In genomic region chr15:36966940-36967339, GRCm38 (mm10) we compare ENCODE assay signal across 8 mouse cellular contexts. TPM values are rescaled to one million over a fixed set of nuclear protein-coding genes. Genes with fewer than 3 reads are reported as not detected.
DNase-seq lines count a peak whose midpoint lies in the region; ATAC-seq and TF ChIP-seq lines count a peak whose summit lies in the region.

No protein-coding gene starts in this region.

- H3K4me2 ChIP-seq in lung, embryonic 14.5 days, result peak overlapping the region; percentile 54
- H3K4me2 ChIP-seq in limb, embryonic 11.5 days (ENCODE audit: low read depth, severe bottlenecking), result peak overlapping the region; percentile 46; the same call in 1 of the 2 replicates
- peak overlapping the region; percentile 11 for H3K4me2 ChIP-seq in stomach, embryonic 14.5 days (replicated peaks; ENCODE audit: low read depth, low read length)

- 33% methylated on average over 7 of the region's 7 CpGs for WGBS in lung, embryonic 14.5 days
- 42% methylated on average over 7 of the region's 7 CpGs for WGBS in limb, embryonic 11.5 days
- WGBS in stomach, embryonic 14.5 days, result 39% methylated on average over 7 of the region's 7 CpGs

- no peak overlapping the region for H3K4me3 ChIP-seq in lung, embryonic 14.5 days (ENCODE audit: low read depth, low read length)
- H3K4me3 ChIP-seq in limb, embryonic 11.5 days (ENCODE audit: low read depth, low read length), result no peak overlapping the region
- no peak overlapping the region for H3K4me3 ChIP-seq in stomach, embryonic 14.5 days (ENCODE audit: low read depth, low read length)

- no peak for TF ChIP-seq CTCF in lung, embryonic 14.5 days (IDR thresholded peaks at IDR 0.05; ENCODE audit: low read depth)

- ATAC-seq in cerebellum, adult (ENCODE audit: insufficient number of reproducible peaks, low FRiP score, low TSS enrichment), result peak; percentile 23
- peak; percentile 30; the same call in 1 of the 2 replicates for ATAC-seq in lung, embryonic 14.5 days (ENCODE audit: insufficient read depth)
- ATAC-seq in limb, embryonic 11.5 days (ENCODE audit: insufficient number of reproducible peaks, low FRiP score, low TSS enrichment, low read depth), result peak; percentile 44
- ATAC-seq in stomach, embryonic 14.5 days (ENCODE audit: insufficient number of reproducible peaks, insufficient read depth, low FRiP score, low read depth), result peak; percentile 18; the same call in 1 of the 2 replicates

- no peak overlapping the region for H3K9ac ChIP-seq in lung, embryonic 14.5 days
- H3K9ac ChIP-seq in limb, embryonic 11.5 days (ENCODE audit: low read length), result 0 out of 2 replicates have a peak overlapping the region, but pooled peaks have one; percentile 13
- H3K9ac ChIP-seq in stomach, embryonic 14.5 days (replicated peaks; ENCODE audit: low read depth, low read length), result no peak overlapping the region

- H3K36me3 ChIP-seq in lung, embryonic 14.5 days (ENCODE audit: insufficient read depth), result no peaks in the 10 kb centered on the region
- no peaks in the 10 kb centered on the region for H3K36me3 ChIP-seq in limb, embryonic 11.5 days (ENCODE audit: control insufficient read depth, insufficient read depth, low read length)
- H3K36me3 ChIP-seq in stomach, embryonic 14.5 days (ENCODE audit: control insufficient read depth, insufficient read depth, low read length), result no peaks in the 10 kb centered on the region

- DNase-seq in cerebellum, postnatal 4 days (ENCODE audit: low spot score in 2 of 2), result no peak
- no peak for DNase-seq in lung, embryonic 14.5 days
- no peak for DNase-seq in lung, postnatal 4 days
- no peak for DNase-seq in limb, embryonic 11.5 days (ENCODE audit: low spot score)
- no peak for DNase-seq in spleen, postnatal 36 days (ENCODE audit: low spot score in 2 of 2)
- no peak for DNase-seq in adrenal gland, adult 2 months

- no peaks in the 10 kb centered on the region for H3K27me3 ChIP-seq in lung, embryonic 14.5 days (ENCODE audit: insufficient read depth, low read length)
- H3K27me3 ChIP-seq in limb, embryonic 11.5 days (ENCODE audit: control insufficient read depth, insufficient read depth, low read length), result no peaks in the 10 kb centered on the region
- no peaks in the 10 kb centered on the region for H3K27me3 ChIP-seq in stomach, embryonic 14.5 days (ENCODE audit: control insufficient read depth, insufficient read depth, low read length)

- H3K4me1 ChIP-seq in lung, embryonic 14.5 days (ENCODE audit: insufficient read depth), result peaks cover 7% of the 10 kb centered on the region; the same call in 1 of the 2 replicates
- peaks cover 11% of the 10 kb centered on the region; the same call in 1 of the 2 replicates for H3K4me1 ChIP-seq in limb, embryonic 11.5 days (ENCODE audit: control insufficient read depth, insufficient read depth, low read length)
- H3K4me1 ChIP-seq in stomach, embryonic 14.5 days (ENCODE audit: control insufficient read depth, insufficient read depth, low read length), result 0 out of 2 replicates have a peak, but pooled peaks cover 8% of the 10 kb centered on the region

- H3K27ac ChIP-seq in lung, embryonic 14.5 days (ENCODE audit: low read depth), result no peak overlapping the region
- no peak overlapping the region for H3K27ac ChIP-seq in limb, embryonic 11.5 days (replicated peaks; ENCODE audit: low read depth, low read length)
- no peak overlapping the region for H3K27ac ChIP-seq in stomach, embryonic 14.5 days (ENCODE audit: low read length)

- H3K9me3 ChIP-seq in lung, embryonic 14.5 days (ENCODE audit: low read depth, low read length), result no peaks in the 10 kb centered on the region
- no peaks in the 10 kb centered on the region for H3K9me3 ChIP-seq in limb, embryonic 11.5 days (ENCODE audit: control insufficient read depth, low read length)
- no peaks in the 10 kb centered on the region for H3K9me3 ChIP-seq in stomach, embryonic 14.5 days (ENCODE audit: control insufficient read depth, low read depth, low read length)

RNA-seq across cellular contexts. Expression of gene Zfp706, which starts 40.6 kb away (rescaled TPM):
- 417 and 428 TPM in 2 replicates for polyA plus RNA-seq in lung, embryonic 14.5 days (2014; fragmentation: Nextera tagmentation; extraction: Ambion mirVana)
- 420 and 444 TPM in 2 replicates for polyA plus RNA-seq in limb, embryonic 11.5 days (2014; fragmentation: Nextera tagmentation; extraction: Ambion mirVana)
- 417 and 432 TPM in 2 replicates for polyA plus RNA-seq in stomach, embryonic 14.5 days (2014; fragmentation: Nextera tagmentation; extraction: Ambion mirVana)
- total RNA-seq in adrenal gland, adult 2 months (2021), result 100 to 1,000 TPM; 216 to 247 TPM
- polyA plus RNA-seq in adrenal gland, adult 2 months (2012; rRNA removed), result 26.2 and 46.3 TPM in 2 replicates
